In the genomic region with DNA sequence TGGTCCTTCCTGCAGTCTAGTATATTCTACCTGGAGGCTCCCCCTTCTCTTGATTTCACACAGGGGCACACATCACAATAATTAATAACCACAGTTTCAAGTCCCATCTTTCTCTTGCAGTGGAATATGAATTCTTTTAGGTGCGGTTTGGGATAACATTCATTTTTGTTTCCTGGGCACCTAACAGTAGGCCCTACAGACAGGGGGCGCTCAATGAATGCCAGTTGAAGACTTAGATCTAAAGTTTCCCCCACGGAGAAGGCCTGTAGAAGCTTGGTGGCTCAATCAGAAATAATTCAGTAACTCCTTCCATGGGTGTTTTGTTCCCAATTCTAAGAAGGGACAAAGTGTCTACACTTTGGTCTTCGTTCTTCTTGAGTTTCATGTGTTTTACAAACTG, we compare ENCODE assay signal across 11 mouse cellular contexts. TPM values are rescaled to one million over a fixed set of nuclear protein-coding genes. Genes with fewer than 3 reads are reported as not detected.
A peak's percentile ranks its signal among the peaks of the same experiment; 100 is the strongest.
DNase-seq lines count a peak whose midpoint lies in the region; ATAC-seq lines count a peak whose summit lies in the region.
"Had no signal": no experiment of that assay in that cellular context is flagged by ENCODE, and none has a peak within 500 bp of the region (broad histone marks: within the 10 kb centered on the region; RNA-seq: fewer than 3 reads in every experiment).

No protein-coding gene starts in this region.

- H3K4me3 ChIP-seq in neural tube, embryonic 15.5 days (replicated peaks): no peak overlapping the region

- no peaks in the 10 kb centered on the region for H3K9me3 ChIP-seq in neural tube, embryonic 15.5 days (replicated peaks)

- no peaks in the 10 kb centered on the region for H3K4me1 ChIP-seq in neural tube, embryonic 15.5 days

- 73% methylated on average over 4 of the region's 4 CpGs for WGBS in neural tube, embryonic 15.5 days

- H3K4me2 ChIP-seq in neural tube, embryonic 15.5 days: no peak overlapping the region

- H3K9ac ChIP-seq in neural tube, embryonic 15.5 days (replicated peaks): no peak overlapping the region

- peaks cover 25% of the 10 kb centered on the region for H3K36me3 ChIP-seq in neural tube, embryonic 15.5 days

- ATAC-seq in neural tube, embryonic 15.5 days (ENCODE audit: low FRiP score): no peak

- H3K27me3 ChIP-seq in neural tube, embryonic 15.5 days (replicated peaks): no peaks in the 10 kb centered on the region

- peak; percentile 49 for DNase-seq in gastrocnemius, adult 18-20 months (ENCODE audit: low spot score)
- no peak for DNase-seq in gastrocnemius, postnatal 25 days
- peak; percentile 33 for DNase-seq in retina, embryonic 14.5 days (ENCODE audit: low spot score)
- no peak for DNase-seq in retina, postnatal 1 day
- DNase-seq in heart, postnatal 4 days: peak; percentile 62
- DNase-seq in thymus, postnatal 0 days (ENCODE audit: low spot score): peak; percentile 49
- no peak for DNase-seq in neural tube, embryonic 10.5 days (ENCODE audit: extremely low spot score, low spot score)

- H3K27ac ChIP-seq in neural tube, embryonic 15.5 days (replicated peaks): no peak overlapping the region

RNA-seq across cellular contexts. Expression of a gene that starts 11.6 kb away (rescaled TPM):
- total RNA-seq in gastrocnemius, adult 18-20 months (2021): under 1 TPM; 0.64 to 0.71 TPM
- total RNA-seq in gastrocnemius, postnatal 25 days (2021): under 1 TPM; 0.20 to 0.64 TPM
- total RNA-seq in heart, postnatal 4 days (2021): under 1 TPM in 1 of 2 experiments, not detected in 1; 0.36 TPM
- 0.12 and 0.22 TPM in 2 replicates for polyA plus RNA-seq in thymus, postnatal 0 days (2015; fragmentation: Nextera tagmentation; extraction: Ambion mirVana)
- 2.3 and 3.6 TPM in 2 replicates for polyA plus RNA-seq in neural tube, embryonic 15.5 days (2015; fragmentation: Nextera tagmentation; extraction: Ambion mirVana)

RNA-seq across cellular contexts. Expression of a gene that starts 19.0 kb away (rescaled TPM):
- 10 to 100 TPM; 10.7 to 11.6 TPM for total RNA-seq in gastrocnemius, adult 18-20 months (2021)
- 10 to 100 TPM; 10.3 to 11.6 TPM for total RNA-seq in gastrocnemius, postnatal 25 days (2021)
- total RNA-seq in heart, postnatal 4 days (2021): 1 to 10 TPM; 1.1 to 1.2 TPM
- 0.37 and 0.55 TPM in 2 replicates for polyA plus RNA-seq in thymus, postnatal 0 days (2015; fragmentation: Nextera tagmentation; extraction: Ambion mirVana)
- polyA plus RNA-seq in neural tube, embryonic 15.5 days (2015; fragmentation: Nextera tagmentation; extraction: Ambion mirVana): 0.51 TPM in 2 replicates

RNA-seq across cellular contexts. Expression of a gene that starts 25.9 kb away (rescaled TPM):
- 1 to 10 TPM; 2.5 to 3.7 TPM for total RNA-seq in gastrocnemius, adult 18-20 months (2021)
- 1 to 10 TPM; 3.1 to 4.4 TPM for total RNA-seq in gastrocnemius, postnatal 25 days (2021)
- 10 to 100 TPM in 1 of 2 experiments, 1 to 10 TPM in 1; 10.0 to 10.7 TPM for total RNA-seq in heart, postnatal 4 days (2021)
- 2.0 and 2.2 TPM in 2 replicates for polyA plus RNA-seq in thymus, postnatal 0 days (2015; fragmentation: Nextera tagmentation; extraction: Ambion mirVana)
- polyA plus RNA-seq in neural tube, embryonic 15.5 days (2015; fragmentation: Nextera tagmentation; extraction: Ambion mirVana): 5.8 and 7.4 TPM in 2 replicates

RNA-seq across cellular contexts. Expression of a gene that starts 26.5 kb away (rescaled TPM):
- total RNA-seq in gastrocnemius, adult 18-20 months (2021): 10 to 100 TPM; 14.6 to 22.2 TPM
- total RNA-seq in gastrocnemius, postnatal 25 days (2021): 10 to 100 TPM; 10.1 to 12.7 TPM
- total RNA-seq in heart, postnatal 4 days (2021): 10 to 100 TPM; 12.1 to 13.2 TPM
- 14.8 and 18.6 TPM in 2 replicates for polyA plus RNA-seq in thymus, postnatal 0 days (2015; fragmentation: Nextera tagmentation; extraction: Ambion mirVana)
- 8.9 TPM in 2 replicates for polyA plus RNA-seq in neural tube, embryonic 15.5 days (2015; fragmentation: Nextera tagmentation; extraction: Ambion mirVana)

RNA-seq across cellular contexts. Expression of a gene that starts 50.3 kb away (rescaled TPM):
- total RNA-seq in gastrocnemius, adult 18-20 months (2021): not detected
- not detected for total RNA-seq in gastrocnemius, postnatal 25 days (2021)
- not detected for total RNA-seq in heart, postnatal 4 days (2021)
- polyA plus RNA-seq in thymus, postnatal 0 days (2015; fragmentation: Nextera tagmentation; extraction: Ambion mirVana): 0.21 TPM in 1 of 2 replicates, not detected in the other
- polyA plus RNA-seq in neural tube, embryonic 15.5 days (2015; fragmentation: Nextera tagmentation; extraction: Ambion mirVana): 0.27 TPM in 1 of 2 replicates, not detected in the other
- total RNA-seq: left cerebral cortex, postnatal 10 days had no signal
- polyA plus RNA-seq: frontal cortex, adult 2 months; neural tube, embryonic 11.5 days had no signal

Comparison
In these comparisons a context has a peak if more than half of its experiments do, and no peak if none do; other contexts are left out.
1. DNase-seq: peak in gastrocnemius, adult 18-20 months (single experiment), retina, embryonic 14.5 days (single experiment), heart, postnatal 4 days (single experiment) and thymus, postnatal 0 days (single experiment); none in gastrocnemius, postnatal 25 days (single experiment), retina, postnatal 1 day (single experiment) and neural tube, embryonic 10.5 days (single experiment).
2. RNA of a gene that starts 19.0 kb away (total RNA-seq): 10.7 to 11.6 TPM in gastrocnemius, adult 18-20 months and 10.3 to 11.6 TPM in gastrocnemius, postnatal 25 days; 1.1 to 1.2 TPM in heart, postnatal 4 days; every median in the first group is over 4 times any median in the second.